Mouse (Mus musculus) bone marrow, adult 2 months (tissue): ENCODE results near the gene Efcab11. TPM values are rescaled to one million over a fixed set of nuclear protein-coding genes. Genes with fewer than 3 reads are reported as not detected.
"Not testable (repeated sequence)": the region's sequence is repeated elsewhere in the genome, so short reads cannot be mapped to it uniquely, and the experiment has no call there.

Experiments
- H3K27ac ChIP-seq: fragments of 200-500 bp; 2 replicates; pipeline ENCODE4 v1.5.1; 2012; ENCODE audit warnings: low read depth, mild to moderate bottlenecking, control low read depth, inconsistent platforms, low read length; ENCODE audit not compliant: control insufficient read depth, poor library complexity, insufficient read depth
- H3K4me1 ChIP-seq: fragments of 200-500 bp; 2 replicates; pipeline ENCODE4 v1.6.1; 2011; ENCODE audit warnings: low read length; ENCODE audit not compliant: control insufficient read depth, insufficient read depth
- H3K4me3 ChIP-seq: fragments of 200-500 bp; replicated peaks from 2 replicates; pipeline ENCODE3; 2011; ENCODE audit warnings: mild to moderate bottlenecking, low read depth, low read length, control low read depth; ENCODE audit not compliant: control insufficient read depth
- CTCF ChIP-seq: fragments of 200-500 bp; IDR thresholded peaks from 2 replicates; pipeline ENCODE4 v1.5.1; 2011; ENCODE audit warnings: low read length, control low read depth; ENCODE audit not compliant: control insufficient read depth, insufficient read depth
- POLR2A ChIP-seq: fragments of 200-500 bp; IDR thresholded peaks from 2 replicates; pipeline ENCODE4 v1.6.1; 2011; ENCODE audit warnings: low read depth, mild to moderate bottlenecking, control low read depth, low read length, borderline replicate concordance; ENCODE audit not compliant: control insufficient read depth
- WGBS: fragments of 180-500 bp; shearing (Covaris S2); methylation state at CpG from one replicate; pipeline ENCODE4 v1.1.7; 2018; 5-methylcytosine and 5-hydroxymethylcytosine counted together
- polyA plus RNA-seq: library from polyadenylated mRNA; stranded (reverse); fragments of >200 nt; gene quantifications from 2 replicates; pipeline ENCODE4 v1.2.4, GENCODE M21; 2011; ENCODE audit warnings: low replicate concordance; ENCODE audit not compliant: missing spikeins, insufficient read depth, insufficient read length

Efcab11 gene
- polyA plus RNA-seq, 1 experiment = 7.1 TPM

DNA sequence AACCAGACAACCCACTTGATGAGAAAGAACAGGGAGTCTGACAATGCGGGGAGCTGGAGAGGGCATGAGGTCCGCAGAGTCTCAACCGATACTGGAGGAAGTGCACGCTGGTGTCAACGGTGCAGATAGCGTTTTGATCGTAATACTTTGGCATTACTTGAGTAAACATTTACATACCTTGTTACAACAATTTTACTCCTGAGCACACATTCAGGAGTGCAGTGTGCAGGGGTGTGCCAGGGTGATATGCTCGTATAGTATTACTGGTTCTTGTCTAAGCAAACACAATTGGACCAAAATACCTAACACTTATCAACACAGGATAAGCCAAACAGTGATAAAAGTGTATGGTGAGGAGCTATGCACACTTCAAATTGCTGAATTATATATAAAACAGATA is 69.0 kb downstream of the Efcab11 start:
- H3K4me1 ChIP-seq = no peaks in the 10 kb centered on the region
- H3K4me3 ChIP-seq = no peak overlapping the region
- no peak overlapping the region for H3K27ac ChIP-seq
- WGBS = 90% methylated on average over 8 of the region's 8 CpGs
- TF ChIP-seq CTCF (no peak), POLR2A (no peak)

DNA sequence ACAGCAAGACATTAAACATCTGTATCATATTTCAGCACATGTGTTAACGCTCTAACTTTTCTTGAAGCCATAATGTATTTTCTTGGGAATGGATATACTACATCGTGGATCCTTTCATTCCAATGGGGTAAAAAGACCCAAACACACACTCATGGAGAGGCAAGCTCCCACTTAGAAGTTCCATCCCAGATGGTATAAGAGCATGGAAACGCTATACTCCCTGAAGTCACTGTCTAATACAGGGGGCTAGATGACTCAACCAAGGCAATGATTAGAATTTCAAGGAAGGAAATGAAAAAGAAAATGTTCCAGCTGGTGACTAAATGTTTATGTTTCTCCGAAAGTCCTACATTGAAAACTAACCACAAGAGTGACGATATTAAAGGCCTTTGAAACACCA is 76.3 kb downstream of the Efcab11 start:
- 86% methylated on average over 5 of the region's 5 CpGs for WGBS
- Histone ChIP-seq H3K27ac (no peak overlapping the region), H3K4me3 (no peak overlapping the region), H3K4me1 (no peaks in the 10 kb centered on the region)
- TF ChIP-seq CTCF = no peak
- TF ChIP-seq POLR2A = no peak

DNA sequence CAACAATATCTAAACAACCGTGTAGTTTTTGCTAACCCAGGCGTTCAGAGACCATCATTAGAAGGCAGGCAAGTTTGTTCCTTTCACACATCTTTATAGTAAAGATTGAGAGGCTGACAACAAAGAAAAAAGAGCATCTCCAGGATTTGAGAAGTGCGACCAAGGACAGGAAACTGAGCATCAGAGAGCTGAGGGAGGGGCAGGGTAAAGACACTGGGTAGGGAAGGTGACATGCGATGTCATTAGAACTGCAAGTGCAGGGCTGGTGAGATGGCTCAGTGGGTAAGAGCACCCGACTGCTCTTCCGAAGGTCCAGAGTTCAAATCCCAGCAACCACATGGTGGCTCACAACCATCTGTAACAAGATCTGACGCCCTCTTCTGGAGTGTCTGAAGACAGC is 77.5 kb downstream of the Efcab11 start:
- H3K4me3 ChIP-seq, H3K27ac ChIP-seq, H3K4me1 ChIP-seq: not testable (repeated sequence)
- whole genome bisulfite sequencing = 79% methylated on average over 7 of the region's 7 CpGs

DNA sequence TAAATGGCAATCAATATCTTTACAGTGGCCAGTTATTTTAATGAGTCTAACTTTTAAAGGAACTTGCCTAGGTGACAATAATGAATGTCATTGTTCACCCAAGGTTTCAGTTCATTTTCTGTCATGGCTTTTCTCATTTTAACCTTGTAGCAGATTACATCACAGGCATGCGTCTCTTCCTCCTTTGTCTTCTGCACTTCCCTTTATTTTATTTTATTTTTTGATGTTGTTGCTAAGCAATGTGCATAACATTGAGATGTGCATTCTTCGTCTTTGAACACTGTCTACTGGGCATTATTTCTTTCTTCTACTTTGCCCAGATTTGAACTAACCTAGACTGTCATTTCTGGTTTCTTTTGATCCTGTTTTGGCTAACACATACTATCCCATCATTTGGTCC is 88.3 kb downstream of the Efcab11 start:
- TF ChIP-seq CTCF (no peak), POLR2A (no peak)
- H3K27ac ChIP-seq = no peak overlapping the region
- H3K4me1 ChIP-seq = no peaks in the 10 kb centered on the region
- no peak overlapping the region for H3K4me3 ChIP-seq
- WGBS = 22% methylated on average over 2 of the region's 2 CpGs

DNA sequence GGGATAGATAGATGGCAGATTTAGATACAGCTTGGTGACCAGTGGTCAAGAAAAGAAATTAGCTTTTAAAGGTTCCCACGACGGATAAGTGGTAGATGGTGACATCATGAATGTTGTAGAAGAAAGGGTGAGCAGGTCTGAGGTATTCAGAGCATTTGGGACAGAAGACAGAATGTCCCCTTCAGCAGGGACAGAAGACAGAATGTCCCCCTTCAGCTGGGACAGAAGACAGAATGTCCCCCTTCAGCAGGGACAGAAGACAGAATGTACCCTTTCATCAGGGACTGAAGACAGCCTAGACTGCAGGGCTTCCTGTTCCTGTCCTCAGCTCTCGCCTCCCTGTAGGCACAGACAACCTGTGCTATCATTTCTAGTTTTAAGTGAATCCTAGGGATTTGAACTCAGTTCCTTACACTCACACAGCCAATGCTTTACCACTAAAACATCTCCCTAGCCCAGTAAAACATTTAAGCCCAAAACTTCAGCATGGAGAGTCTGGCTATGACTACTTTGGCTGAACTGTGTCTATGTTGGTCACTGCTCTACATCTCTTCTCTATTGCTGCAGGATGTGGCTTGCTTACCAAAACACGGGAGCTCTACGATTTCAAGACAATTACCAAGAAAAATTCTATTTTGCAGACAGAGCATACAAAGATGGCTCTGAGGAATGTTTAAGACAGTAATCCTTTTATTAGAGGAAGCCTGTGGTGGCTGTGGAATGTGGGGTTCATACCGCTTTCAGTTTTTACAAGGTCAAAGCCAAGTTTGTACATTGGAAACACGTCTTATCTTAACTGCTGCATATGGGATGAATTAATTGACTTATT is 89.2 kb downstream of the Efcab11 start:
- no peak overlapping the region for H3K27ac ChIP-seq

DNA sequence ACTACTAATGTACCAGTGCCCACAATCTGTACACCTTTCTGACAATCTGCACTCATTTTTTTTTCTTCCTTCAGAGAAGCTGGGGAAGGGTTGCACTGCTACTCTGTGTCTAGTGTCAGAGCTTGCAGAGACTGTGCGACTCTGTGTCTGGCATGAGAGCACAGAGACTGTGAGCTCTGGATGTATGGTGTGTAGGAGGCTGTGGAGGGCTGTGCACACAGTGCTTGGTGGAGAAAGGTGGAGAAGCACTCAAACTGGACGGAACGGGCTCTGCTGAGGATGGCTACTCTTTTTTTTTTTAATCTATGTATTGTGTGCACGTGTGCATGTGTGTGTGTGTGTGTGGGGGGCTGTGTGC is 90.1 kb downstream of the Efcab11 start:
- TF ChIP-seq POLR2A (no peak), CTCF (no peak)
- WGBS = 91% methylated on average over 4 of the region's 4 CpGs
- Histone ChIP-seq H3K4me1 (no peaks in the 10 kb centered on the region; the same call in 1 of the 2 replicates), H3K27ac (no peak overlapping the region), H3K4me3 (no peak overlapping the region)

More for the DNA sequence above, 89.2 kb downstream of the Efcab11 start:
- Histone ChIP-seq H3K4me1 (no peaks in the 10 kb centered on the region), H3K4me3 (no peak overlapping the region)
- TF ChIP-seq POLR2A (no peak), CTCF (no peak)
- WGBS = 53% methylated on average over 7 of the region's 7 CpGs

DNA sequence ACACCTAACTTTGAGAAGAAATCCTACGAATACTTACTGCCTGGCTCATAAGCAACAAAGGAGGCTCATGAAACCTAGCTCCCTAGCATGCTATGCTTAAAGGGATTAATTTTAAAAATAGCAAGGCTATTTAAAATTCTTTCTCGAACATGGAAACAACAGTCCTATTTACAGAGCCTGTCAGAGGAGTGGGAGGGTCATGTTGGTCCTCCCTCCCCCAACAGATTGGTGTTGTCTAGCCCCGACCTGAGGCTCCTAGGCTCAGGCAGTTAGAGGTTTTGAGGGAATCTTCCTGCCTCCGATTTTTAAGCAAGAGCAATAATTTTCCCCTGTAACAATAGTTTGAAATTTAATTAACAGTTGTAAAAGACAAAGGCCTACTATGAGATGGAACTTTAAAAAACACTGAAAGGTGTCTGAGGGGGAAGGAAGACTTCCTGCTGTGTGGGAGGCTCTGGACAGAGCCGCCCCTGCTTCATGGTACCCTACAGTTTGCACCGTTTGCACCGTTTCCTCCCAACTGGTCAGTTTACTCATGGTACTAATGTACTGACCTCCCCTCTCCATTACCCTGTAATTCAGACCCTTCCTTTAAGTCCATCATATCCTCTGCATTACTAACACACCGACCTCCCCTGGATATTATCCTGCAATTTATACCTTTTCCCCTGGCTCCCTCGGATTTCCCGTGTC is 90.6 kb downstream of the Efcab11 start:
- no peaks in the 10 kb centered on the region; the same call in 1 of the 2 replicates for H3K4me1 ChIP-seq
- 65% methylated on average over 10 of the region's 10 CpGs for WGBS

DNA sequence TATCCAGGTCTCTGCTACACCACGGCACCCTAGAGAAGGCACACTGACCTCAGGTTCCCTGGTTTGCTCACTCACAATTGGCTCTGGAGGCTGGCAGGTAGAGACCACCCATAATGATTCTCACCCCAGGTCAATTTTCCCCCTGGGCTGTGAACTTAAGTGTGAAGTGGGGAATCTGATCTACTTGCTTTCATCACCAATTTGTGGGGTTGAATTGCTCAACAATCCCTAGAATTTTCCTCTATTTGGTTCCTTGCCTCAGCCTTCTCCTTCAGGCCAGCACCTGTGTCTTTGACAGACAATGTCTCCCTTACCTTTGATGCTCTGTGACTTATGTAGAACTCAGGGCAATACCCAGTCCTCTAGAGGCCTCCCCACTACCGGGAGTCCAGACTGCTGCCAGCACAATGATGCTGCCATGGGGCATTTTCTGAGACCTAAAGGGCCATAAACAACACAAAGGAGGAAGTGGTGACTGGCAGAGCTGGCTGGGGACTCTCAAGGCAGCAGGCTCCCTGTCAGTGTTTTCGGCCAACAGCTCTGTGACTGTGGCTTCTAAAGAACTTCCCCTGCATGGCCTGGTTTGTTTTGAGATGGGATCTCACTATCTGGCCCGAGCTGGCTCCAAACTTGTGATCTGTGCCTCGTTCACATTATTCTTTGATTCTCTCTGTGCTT is 94.8 kb downstream of the Efcab11 start:
- WGBS = 16% methylated on average over 5 of the region's 5 CpGs
- Histone ChIP-seq H3K27ac (peak overlapping the region; percentile 35), H3K4me1 (no peaks in the 10 kb centered on the region; the same call in 1 of the 2 replicates), H3K4me3 (no peak overlapping the region)
- TF ChIP-seq POLR2A (no peak), CTCF (no peak)

More for the DNA sequence above, 90.6 kb downstream of the Efcab11 start:
- TF ChIP-seq CTCF (no peak), POLR2A (no peak)
- Histone ChIP-seq H3K4me3 (no peak overlapping the region), H3K27ac (no peak overlapping the region)

DNA sequence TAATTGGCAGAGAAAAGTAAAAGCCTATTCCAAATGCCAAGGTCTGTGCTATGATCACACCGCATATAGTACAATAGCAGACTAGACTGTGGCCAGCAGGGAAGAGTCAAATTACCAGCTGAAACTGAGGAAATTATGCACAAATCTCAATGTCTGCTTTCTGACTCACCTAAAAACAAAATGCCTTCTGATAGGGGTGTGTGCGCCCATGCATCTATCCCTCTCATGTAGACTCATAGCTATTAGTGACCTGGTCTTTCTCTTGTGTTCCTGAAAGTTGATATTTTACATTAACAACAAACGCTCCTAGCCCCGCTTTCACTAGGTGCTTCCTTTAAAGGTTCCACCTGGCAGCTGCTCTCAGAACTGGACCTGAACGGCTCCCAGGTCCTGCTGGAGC is 102.5 kb downstream of the Efcab11 start:
- TF ChIP-seq CTCF (no peak), POLR2A (no peak)
- H3K4me1 ChIP-seq = no peaks in the 10 kb centered on the region
- 82% methylated on average over 5 of the region's 5 CpGs for WGBS
- H3K27ac ChIP-seq = no peak overlapping the region
- H3K4me3 ChIP-seq = no peak overlapping the region
